In the genomic region with DNA sequence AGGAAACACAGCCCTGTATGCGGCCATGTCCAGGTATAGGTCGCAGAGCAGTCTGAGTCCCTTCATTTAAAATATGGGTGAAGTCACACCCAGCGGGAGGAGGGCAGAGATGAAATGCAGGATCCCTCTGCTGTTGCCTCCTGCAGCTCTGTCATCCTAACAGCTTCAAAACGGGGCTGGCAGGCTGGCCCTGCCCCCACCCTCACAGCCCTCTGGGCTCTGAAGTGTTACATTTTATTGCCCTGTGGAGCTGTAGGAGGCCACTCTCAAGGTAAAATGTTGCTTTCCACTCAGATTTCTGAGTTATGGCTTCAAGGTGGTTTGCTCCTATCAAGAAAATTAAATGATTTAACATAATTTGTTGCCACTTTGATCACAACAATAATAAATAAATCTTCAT, we compare ENCODE assay signal across 25 mouse cellular contexts. TPM values are rescaled to one million over a fixed set of nuclear protein-coding genes. Genes with fewer than 3 reads are reported as not detected.
A peak's percentile ranks its signal among the peaks of the same experiment; 100 is the strongest.
DNase-seq lines count a peak whose midpoint lies in the region; ATAC-seq lines count a peak whose summit lies in the region.
"Had no signal": no experiment of that assay in that cellular context is flagged by ENCODE, and none has a peak within 500 bp of the region (broad histone marks: within the 10 kb centered on the region; RNA-seq: fewer than 3 reads in every experiment).

No protein-coding gene starts in this region.

- DNase-seq in embryo, embryonic 10 days (ENCODE audit: low spot score), result peak; percentile 19
- DNase-seq in embryo, embryonic 9.5 days (ENCODE audit: extremely low spot score), result no peak
- peak; percentile 62 for DNase-seq in limb, embryonic 10.5 days (ENCODE audit: low spot score)
- peak; percentile 62 for DNase-seq in testis, postnatal 10 days (ENCODE audit: low spot score)
- DNase-seq in layer of hippocampus, adult 11-12 months (ENCODE audit: low spot score), result no peak
- DNase-seq: adrenal gland, postnatal 10 days; cerebellum, adult 8-10 months; cerebellum, postnatal 36 days; gastrocnemius, postnatal 14 days; kidney, postnatal 14 days; layer of hippocampus, postnatal 36 days; lung, embryonic 14.5 days; right cerebral cortex, postnatal 25 days; thymus, adult 18-20 months; thymus, postnatal 36 days had no signal

- H3K27ac ChIP-seq in midbrain, embryonic 13.5 days, result 0 out of 2 replicates have a peak overlapping the region, but pooled peaks have one; percentile 12
- no peak overlapping the region for H3K27ac ChIP-seq in midbrain, embryonic 15.5 days
- peak overlapping the region; percentile 70 for H3K27ac ChIP-seq in limb, embryonic 10.5 days
- H3K27ac ChIP-seq: forebrain, embryonic 10.5 days; intestine, embryonic 15.5 days; layer of hippocampus, adult 2 months; limb, embryonic 15.5 days; liver, embryonic 14.5 days had no signal

- 29% methylated on average over 4 of the region's 4 CpGs for WGBS in midbrain, embryonic 13.5 days
- 34% methylated on average over 4 of the region's 4 CpGs for WGBS in midbrain, embryonic 15.5 days
- 9% methylated on average over 4 of the region's 4 CpGs for WGBS in limb, embryonic 10.5 days

- H3K9me3 ChIP-seq in midbrain, embryonic 13.5 days, result no peaks in the 10 kb centered on the region
- no peaks in the 10 kb centered on the region for H3K9me3 ChIP-seq in midbrain, embryonic 15.5 days
- no peaks in the 10 kb centered on the region for H3K9me3 ChIP-seq in limb, embryonic 10.5 days (replicated peaks)
- H3K9me3 ChIP-seq: forebrain, embryonic 10.5 days; intestine, embryonic 15.5 days; limb, embryonic 15.5 days had no signal

- no peak for ATAC-seq in midbrain, embryonic 13.5 days
- ATAC-seq in midbrain, embryonic 15.5 days (replicated peaks), result no peak
- ATAC-seq: forebrain, embryonic 16.5 days; hindbrain, embryonic 16.5 days; intestine, embryonic 15.5 days had no signal

- H3K36me3 ChIP-seq in midbrain, embryonic 13.5 days, result no peaks in the 10 kb centered on the region
- H3K36me3 ChIP-seq in midbrain, embryonic 15.5 days (replicated peaks), result no peaks in the 10 kb centered on the region
- H3K36me3 ChIP-seq in limb, embryonic 10.5 days, result no peaks in the 10 kb centered on the region
- H3K36me3 ChIP-seq: forebrain, embryonic 10.5 days; intestine, embryonic 15.5 days; limb, embryonic 15.5 days had no signal

- no peak overlapping the region for H3K9ac ChIP-seq in midbrain, embryonic 13.5 days (replicated peaks)
- no peak overlapping the region for H3K9ac ChIP-seq in midbrain, embryonic 15.5 days
- H3K9ac ChIP-seq: intestine, embryonic 15.5 days; limb, embryonic 15.5 days; liver, embryonic 14.5 days; lung, embryonic 14.5 days had no signal

- no peak overlapping the region for H3K4me2 ChIP-seq in midbrain, embryonic 13.5 days (replicated peaks)
- no peak overlapping the region for H3K4me2 ChIP-seq in midbrain, embryonic 15.5 days
- H3K4me2 ChIP-seq: heart, embryonic 11.5 days; intestine, embryonic 15.5 days; limb, embryonic 15.5 days; lung, embryonic 14.5 days had no signal

- H3K4me1 ChIP-seq in midbrain, embryonic 13.5 days (replicated peaks), result peaks cover 11% of the 10 kb centered on the region
- peaks cover 6% of the 10 kb centered on the region; the same call in 1 of the 2 replicates for H3K4me1 ChIP-seq in midbrain, embryonic 15.5 days
- H3K4me1 ChIP-seq in limb, embryonic 10.5 days, result peaks cover 76% of the 10 kb centered on the region

- no peak overlapping the region for H3K4me3 ChIP-seq in midbrain, embryonic 13.5 days (replicated peaks)
- H3K4me3 ChIP-seq in midbrain, embryonic 15.5 days, result no peak overlapping the region
- peak overlapping the region; percentile 17; the same call in 1 of the 2 replicates for H3K4me3 ChIP-seq in limb, embryonic 10.5 days
- H3K4me3 ChIP-seq: forebrain, embryonic 10.5 days; intestine, embryonic 15.5 days; layer of hippocampus, adult 2 months; limb, embryonic 15.5 days had no signal

- H3K27me3 ChIP-seq in midbrain, embryonic 13.5 days, result 0 out of 2 replicates have a peak, but pooled peaks cover 6% of the 10 kb centered on the region
- no peaks in the 10 kb centered on the region; the same call in 1 of the 2 replicates for H3K27me3 ChIP-seq in midbrain, embryonic 15.5 days (replicated peaks)
- 0 out of 2 replicates have a peak, but pooled peaks cover 4% of the 10 kb centered on the region for H3K27me3 ChIP-seq in limb, embryonic 10.5 days (ENCODE audit: low read depth, poor library complexity, severe bottlenecking)
- H3K27me3 ChIP-seq: intestine, embryonic 15.5 days; limb, embryonic 15.5 days had no signal

RNA-seq across cellular contexts. Expression of a gene that starts 34.9 kb away (rescaled TPM):
- polyA plus RNA-seq in midbrain, embryonic 13.5 days (2015; fragmentation: Nextera tagmentation; extraction: Ambion mirVana), result 14.4 and 17.9 TPM in 2 replicates
- 13.6 and 15.4 TPM in 2 replicates for polyA plus RNA-seq in midbrain, embryonic 15.5 days (2015; fragmentation: Nextera tagmentation; extraction: Ambion mirVana)
- polyA plus RNA-seq in limb, embryonic 10.5 days (2016; fragmentation: Nextera tagmentation; extraction: Ambion mirVana), result 64.8 and 91.9 TPM in 2 replicates

Comparison
In these comparisons a context has a peak if more than half of its experiments do, and no peak if none do; other contexts are left out.
1. DNase-seq: peak in embryo, embryonic 10 days (single experiment), limb, embryonic 10.5 days (single experiment) and testis, postnatal 10 days (single experiment); none in embryo, embryonic 9.5 days (single experiment) and layer of hippocampus, adult 11-12 months (single experiment).